Mouse (Mus musculus) olfactory bulb, adult 2 months (tissue): ENCODE results near the gene Syn3.

Source experiments
- CTCF ChIP-seq: fragments of 200-500 bp; IDR thresholded peaks from 2 replicates; pipeline ENCODE4 v1.5.1; 2012; ENCODE audit warnings: low read depth, mild to moderate bottlenecking, low read length, moderate library complexity; ENCODE audit not compliant: insufficient read depth
- POLR2A ChIP-seq: fragments of 200-500 bp; IDR thresholded peaks from 2 replicates; pipeline ENCODE4 v1.6.1; 2012; ENCODE audit warnings: mild to moderate bottlenecking, low read depth, low read length, moderate library complexity; ENCODE audit not compliant: insufficient read depth

- no peak for TF ChIP-seq CTCF
- TF ChIP-seq POLR2A: no peak
Measured at GRCm38 (mm10) chr10:86171246-86171645, 327.4 kb downstream of the Syn3 start.
